Mouse (Mus musculus) lung, adult 2 months (tissue): Measurements from ENCODE around the gene Dctn1.

ENCODE experiments used
- CTCF ChIP-seq: fragments of 200-500 bp; IDR thresholded peaks from 2 replicates; pipeline ENCODE4 v1.5.1; 2011; ENCODE audit warnings: mild to moderate bottlenecking, low read length, control low read depth; ENCODE audit not compliant: insufficient read depth
- POLR2A ChIP-seq: fragments of 200-500 bp; IDR thresholded peaks from 2 replicates; pipeline ENCODE4 v1.6.1; 2011; ENCODE audit warnings: low read depth, mild to moderate bottlenecking, control low read depth, low read length, borderline replicate concordance; ENCODE audit errors: extremely low read depth

DNA sequence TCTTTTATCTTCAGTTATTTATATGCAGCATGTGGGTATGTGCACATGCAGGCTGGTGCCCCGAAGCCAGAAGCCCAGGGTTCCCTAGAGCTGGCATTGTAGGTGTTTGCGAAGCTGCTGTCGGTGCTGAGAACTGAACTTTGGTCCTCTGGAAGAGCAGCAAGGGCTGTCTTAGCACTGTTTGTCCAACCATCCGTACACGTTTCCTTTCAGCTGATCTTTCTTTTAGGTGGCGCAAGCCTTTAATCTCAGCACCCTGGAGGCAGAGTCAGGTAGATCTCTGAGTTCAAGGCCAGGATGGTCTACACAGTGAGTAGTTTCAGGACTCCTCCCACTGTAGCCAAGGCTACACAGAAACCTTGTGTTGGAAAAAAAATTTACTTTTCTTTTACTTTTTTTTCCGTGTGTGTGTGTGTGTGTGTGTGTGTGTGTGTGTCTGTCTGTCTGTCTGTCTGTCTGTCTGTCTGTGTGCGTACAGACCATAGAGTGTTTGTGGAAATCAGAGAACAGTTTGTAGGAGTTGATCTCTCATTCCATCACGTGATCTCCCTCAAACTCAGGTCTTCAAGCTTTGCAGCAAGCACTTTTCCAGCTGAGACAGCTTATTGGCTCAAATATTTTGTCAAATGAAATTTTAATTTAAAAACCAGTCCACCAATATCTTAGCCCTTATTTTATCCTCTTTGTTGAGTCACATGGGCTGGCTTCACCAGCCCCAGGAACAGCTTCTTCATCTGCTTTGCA is 33.4 kb upstream of the Dctn1 start:
- TF ChIP-seq CTCF (no peak), POLR2A (no peak)
